Mouse (Mus musculus): ENCODE measurements around the gene Maats1. TPM values are rescaled to one million over a fixed set of nuclear protein-coding genes. Genes with fewer than 3 reads are reported as not detected.
"Not testable (repeated sequence)": the region's sequence is repeated elsewhere in the genome, so short reads cannot be mapped to it uniquely, and the experiment has no call there.

Maats1 gene
- total RNA-seq, 2 experiments from 2014 or later, result 0.82 to 1.5 TPM

- DNase-seq (ENCODE audit: low spot score in 2 of 2), result no peak
Observed at GRCm38 (mm10) chr16:38350361-38350855, 8.5 kb upstream of the Maats1 start.

GRCm38 (mm10) chr16:38349881-38350280 lies 7.9 kb upstream of the Maats1 start:
- DNase-seq (ENCODE audit: low spot score in 2 of 2), result no peak

GRCm38 (mm10) chr16:38348217-38348761 lies 6.3 kb upstream of the Maats1 start:
- DNase-seq (ENCODE audit: low spot score in 2 of 2), result no peak

- no peak for DNase-seq (ENCODE audit: low spot score in 2 of 2)
Observed at GRCm38 (mm10) chr16:38347588-38347987, 5.6 kb upstream of the Maats1 start.

- DNase-seq (ENCODE audit: low spot score in 2 of 2), result peak; percentile 89 to 94
Observed at GRCm38 (mm10) chr16:38346529-38347325, 4.8 kb upstream of the Maats1 start, which contains the start of the genes Cox17 and Gm21987. Gene Cox17 (plus strand): TSS chr16:38346991. Gene Gm21987 (plus strand): TSS chr16:38347040.

GRCm38 (mm10) chr16:38344941-38345725 lies 3.2 kb upstream of the Maats1 start:
- DNase-seq (ENCODE audit: low spot score in 2 of 2), result no peak

- not testable (repeated sequence) for DNase-seq (ENCODE audit: low spot score in 2 of 2)
Observed at GRCm38 (mm10) chr16:38338077-38338476, 3.9 kb downstream of the Maats1 start.

- no peak for DNase-seq (ENCODE audit: low spot score in 2 of 2)
Observed at GRCm38 (mm10) chr16:38334431-38334830, 7.5 kb downstream of the Maats1 start.

- no peak for DNase-seq (ENCODE audit: low spot score in 2 of 2)
Observed at GRCm38 (mm10) chr16:38329340-38329739, 12.6 kb downstream of the Maats1 start.

- no peak for DNase-seq (ENCODE audit: low spot score in 2 of 2)
Observed at GRCm38 (mm10) chr16:38326778-38327397, 15.1 kb downstream of the Maats1 start.

GRCm38 (mm10) chr16:38324311-38324710 lies 17.6 kb downstream of the Maats1 start:
- DNase-seq (ENCODE audit: low spot score in 2 of 2), result no peak

GRCm38 (mm10) chr16:38321452-38321935 lies 20.4 kb downstream of the Maats1 start:
- peak; percentile 60 to 70 for DNase-seq (ENCODE audit: low spot score in 2 of 2)

GRCm38 (mm10) chr16:38319087-38319486 lies 22.9 kb downstream of the Maats1 start:
- DNase-seq (ENCODE audit: low spot score in 2 of 2), result no peak

GRCm38 (mm10) chr16:38318492-38318891 lies 23.5 kb downstream of the Maats1 start:
- no peak for DNase-seq (ENCODE audit: low spot score in 2 of 2)

- DNase-seq (ENCODE audit: low spot score in 2 of 2), result no peak
Observed at GRCm38 (mm10) chr16:38308195-38308594, 33.7 kb downstream of the Maats1 start.

- DNase-seq (ENCODE audit: low spot score in 2 of 2), result no peak
Observed at GRCm38 (mm10) chr16:38307651-38308050, 34.3 kb downstream of the Maats1 start.

GRCm38 (mm10) chr16:38307221-38307605 lies 34.7 kb downstream of the Maats1 start:
- DNase-seq (ENCODE audit: low spot score in 2 of 2), result no peak

- no peak for DNase-seq (ENCODE audit: low spot score in 2 of 2)
Observed at GRCm38 (mm10) chr16:38306571-38307220, 35.2 kb downstream of the Maats1 start.

GRCm38 (mm10) chr16:38304460-38305194 lies 37.3 kb downstream of the Maats1 start:
- DNase-seq (ENCODE audit: low spot score in 2 of 2), result no peak

GRCm38 (mm10) chr16:38302367-38302766 lies 39.6 kb downstream of the Maats1 start:
- DNase-seq (ENCODE audit: low spot score in 2 of 2), result no peak

Measured in left cerebral cortex, adult 18-20 months (tissue).